Mouse (Mus musculus) testis, adult 2 months (tissue): ENCODE data around the gene Ankrd23.

Source experiments
- CTCF ChIP-seq: fragments of 200-500 bp; IDR thresholded peaks from 2 replicates; pipeline ENCODE4 v1.5.1; 2012; ENCODE audit warnings: low read depth, mild to moderate bottlenecking, inconsistent platforms, low read length, moderate library complexity; ENCODE audit not compliant: control insufficient read depth, insufficient read depth, insufficient replicate concordance
- POLR2A ChIP-seq: fragments of 200-500 bp; IDR thresholded peaks from 2 replicates; pipeline ENCODE4 v1.6.1; 2012; ENCODE audit warnings: low read depth, mild to moderate bottlenecking, inconsistent platforms, low read length, moderate library complexity; ENCODE audit not compliant: control insufficient read depth

DNA sequence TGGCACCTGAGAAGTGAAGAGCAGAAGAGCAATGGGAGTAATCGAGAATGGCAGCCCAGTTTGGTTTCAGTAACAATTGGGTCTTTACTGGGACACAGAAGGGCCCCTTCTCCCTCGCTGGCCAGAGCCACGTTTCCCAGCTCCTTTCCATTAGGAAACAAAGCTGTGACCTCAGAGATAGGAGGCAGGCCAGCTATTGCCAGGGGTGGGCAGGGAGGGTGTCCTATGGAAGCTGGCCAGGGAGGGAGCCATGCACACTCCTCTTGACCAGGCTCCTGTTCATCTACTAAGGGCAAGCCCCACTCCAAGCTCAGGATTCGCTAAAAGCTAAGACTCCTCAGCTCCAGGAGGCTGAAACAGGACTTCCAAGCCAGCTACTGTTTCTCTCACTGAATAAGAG lies 22.6 kb upstream of the Ankrd23 start:
- no peak for TF ChIP-seq POLR2A
- TF ChIP-seq CTCF = no peak
